7 mouse cellular contexts compared by ENCODE assay signal in genomic region chr2:92742025-92742424, GRCm38 (mm10).
DNase-seq lines count a peak whose midpoint lies in the region; ATAC-seq lines count a peak whose summit lies in the region.

No protein-coding gene starts in this region.

- peak; percentile 86 for ATAC-seq in kidney, embryonic 14.5 days (ENCODE audit: low FRiP score, low TSS enrichment)

- H3K9me3 ChIP-seq in kidney, embryonic 14.5 days (ENCODE audit: control insufficient read depth, low read length) = no peaks in the 10 kb centered on the region

- no peak overlapping the region for H3K4me3 ChIP-seq in kidney, embryonic 14.5 days (ENCODE audit: low read length)

- H3K4me2 ChIP-seq in kidney, embryonic 14.5 days (replicated peaks; ENCODE audit: low read depth, low read length) = no peak overlapping the region

- H3K27me3 ChIP-seq in kidney, embryonic 14.5 days (ENCODE audit: control insufficient read depth, insufficient read depth, low read length) = no peaks in the 10 kb centered on the region

- DNase-seq in adrenal gland, postnatal 10 days = peak; percentile 78
- DNase-seq in gastrocnemius, postnatal 25 days = peak; percentile 85
- peak; percentile 95 for DNase-seq in lung, postnatal 10 days
- DNase-seq in left cerebral cortex, postnatal 14 days (ENCODE audit: low spot score in 2 of 2) = no peak
- no peak for DNase-seq in embryo, embryonic 9.5 days (ENCODE audit: extremely low spot score)
- no peak for DNase-seq in layer of hippocampus, adult 18-20 months (ENCODE audit: low spot score in 2 of 2)

- H3K27ac ChIP-seq in kidney, embryonic 14.5 days (ENCODE audit: low read depth, low read length) = peak overlapping the region; percentile 20; the same call in 1 of the 2 replicates

- WGBS in kidney, embryonic 14.5 days = 44% methylated on average over 5 of the region's 5 CpGs

- H3K9ac ChIP-seq in kidney, embryonic 14.5 days (ENCODE audit: low read depth, low read length) = no peak overlapping the region

- intact Hi-C loops in left cerebral cortex, postnatal 14 days (cut with DNase I) = no loop called here

- no peaks in the 10 kb centered on the region for H3K36me3 ChIP-seq in kidney, embryonic 14.5 days (ENCODE audit: control insufficient read depth, insufficient read depth, low read length)

- H3K4me1 ChIP-seq in kidney, embryonic 14.5 days (ENCODE audit: control insufficient read depth, insufficient read depth, low read length) = peaks cover 6% of the 10 kb centered on the region; the same call in 1 of the 2 replicates

Comparison
In these comparisons a context has a peak if more than half of its experiments do, and no peak if none do; other contexts are left out.
1. DNase-seq: peak in adrenal gland, postnatal 10 days (single experiment), gastrocnemius, postnatal 25 days (single experiment) and lung, postnatal 10 days (single experiment); none in left cerebral cortex, postnatal 14 days (0 of 2), embryo, embryonic 9.5 days (single experiment) and layer of hippocampus, adult 18-20 months (0 of 2).